Comparison of ENCODE assay signal across 27 mouse cellular contexts in the genomic region with DNA sequence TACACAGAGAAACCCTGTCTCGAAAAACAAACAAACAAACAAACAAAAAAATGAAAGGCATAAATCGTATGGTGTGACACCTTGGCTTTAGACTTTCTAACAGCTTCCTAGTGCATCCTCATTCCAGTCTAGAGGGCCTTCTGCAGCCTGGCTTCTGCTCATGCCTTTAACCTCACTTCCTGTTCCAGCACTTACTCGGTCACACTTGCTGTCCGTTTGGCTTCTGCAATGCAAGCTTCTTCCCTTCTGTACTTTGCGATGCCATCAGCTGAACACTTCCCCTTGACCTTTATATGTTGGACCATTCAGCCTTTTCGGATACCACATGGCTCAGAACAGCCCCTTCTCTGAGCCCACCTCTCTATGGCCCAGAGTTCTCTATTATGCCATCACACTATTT. TPM values are rescaled to one million over a fixed set of nuclear protein-coding genes. Genes with fewer than 3 reads are reported as not detected.
A peak's percentile ranks its signal among the peaks of the same experiment; 100 is the strongest.
DNase-seq lines count a peak whose midpoint lies in the region; ATAC-seq lines count a peak whose summit lies in the region.
"Had no signal": no experiment of that assay in that cellular context is flagged by ENCODE, and none has a peak within 500 bp of the region (broad histone marks: within the 10 kb centered on the region; RNA-seq: fewer than 3 reads in every experiment).

No protein-coding gene starts in this region.

- WGBS in midbrain, embryonic 11.5 days = 93% methylated on average over 6 of the region's 6 CpGs

- H3K4me2 ChIP-seq in midbrain, embryonic 11.5 days = no peak overlapping the region
- H3K4me2 ChIP-seq: embryonic facial prominence, embryonic 12.5 days; embryonic facial prominence, embryonic 15.5 days; heart, embryonic 13.5 days; hindbrain, embryonic 14.5 days had no signal

- peak; percentile 61 for ATAC-seq in common myeloid progenitor, adult 5-6 weeks (replicated peaks; ENCODE audit: low read depth, poor library complexity, severe bottlenecking)
- ATAC-seq in megakaryocyte, adult 5-6 weeks (ENCODE audit: poor library complexity, severe bottlenecking) = peak; percentile 89
- no peak for ATAC-seq in midbrain, embryonic 11.5 days (ENCODE audit: low FRiP score)
- ATAC-seq: forebrain, embryonic 14.5 days; forebrain, postnatal 0 days; hindbrain, postnatal 0 days had no signal

- no peak overlapping the region for H3K4me3 ChIP-seq in midbrain, embryonic 11.5 days (ENCODE audit: low read depth, low read length)
- H3K4me3 ChIP-seq: embryonic facial prominence, embryonic 12.5 days; embryonic facial prominence, embryonic 15.5 days; heart, adult 2 months; heart, embryonic 10.5 days; heart, embryonic 13.5 days had no signal

- H3K4me1 ChIP-seq in midbrain, embryonic 11.5 days (ENCODE audit: control insufficient read depth, insufficient read depth, low read length) = no peaks in the 10 kb centered on the region
- H3K4me1 ChIP-seq: embryonic facial prominence, embryonic 12.5 days; embryonic facial prominence, embryonic 15.5 days; heart, embryonic 10.5 days; heart, embryonic 13.5 days had no signal

- H3K27me3 ChIP-seq in splenic B cell, adult 2 months (ENCODE audit: control insufficient read depth, insufficient read depth, low read length, poor library complexity, severe bottlenecking) = no peaks in the 10 kb centered on the region
- H3K27me3 ChIP-seq in midbrain, embryonic 11.5 days (ENCODE audit: control insufficient read depth, insufficient read depth, low read length) = no peaks in the 10 kb centered on the region
- H3K27me3 ChIP-seq: CH12.LX; embryonic facial prominence, embryonic 12.5 days; embryonic facial prominence, embryonic 15.5 days; heart, embryonic 13.5 days had no signal

- no peak overlapping the region for H3K27ac ChIP-seq in midbrain, embryonic 11.5 days (ENCODE audit: low read depth, low read length)
- H3K27ac ChIP-seq: embryonic facial prominence, embryonic 12.5 days; embryonic facial prominence, embryonic 15.5 days; heart, adult 2 months; heart, embryonic 10.5 days; heart, embryonic 13.5 days; hindbrain, embryonic 14.5 days; hindbrain, postnatal 0 days had no signal

- no peaks in the 10 kb centered on the region for H3K9me3 ChIP-seq in midbrain, embryonic 11.5 days (ENCODE audit: control insufficient read depth, low read length)
- H3K9me3 ChIP-seq: embryonic facial prominence, embryonic 12.5 days; embryonic facial prominence, embryonic 15.5 days; heart, embryonic 10.5 days; heart, embryonic 13.5 days had no signal

- H3K36me3 ChIP-seq in splenic B cell, adult 2 months (ENCODE audit: control insufficient read depth, insufficient read depth, low read length, poor library complexity, severe bottlenecking) = no peaks in the 10 kb centered on the region
- H3K36me3 ChIP-seq in midbrain, embryonic 11.5 days (ENCODE audit: control insufficient read depth, insufficient read depth, low read length) = no peaks in the 10 kb centered on the region
- H3K36me3 ChIP-seq: embryonic facial prominence, embryonic 12.5 days; embryonic facial prominence, embryonic 15.5 days; heart, embryonic 10.5 days had no signal

- no peak overlapping the region for H3K9ac ChIP-seq in midbrain, embryonic 11.5 days (ENCODE audit: low read length)
- H3K9ac ChIP-seq: embryonic facial prominence, embryonic 12.5 days; embryonic facial prominence, embryonic 15.5 days; forebrain, postnatal 0 days; heart, embryonic 13.5 days; hindbrain, embryonic 14.5 days had no signal

- DNase-seq in 416B (ENCODE audit: low read depth) = peak; percentile 46
- DNase-seq in splenic B cell, adult 2 months (ENCODE audit: low read depth, low spot score) = peak; percentile 22
- no peak for DNase-seq in urinary bladder, postnatal 25 days (ENCODE audit: low spot score)
- no peak for DNase-seq in midbrain, embryonic 11.5 days (ENCODE audit: low spot score, missing footprints)
- no peak for DNase-seq in right cerebral cortex, postnatal 14 days
- DNase-seq: adrenal gland, adult 2 months; adrenal gland, postnatal 14 days; B cell, adult 2 months; cerebellum, adult 11-12 months; cerebellum, adult 8-10 months; cerebellum, postnatal 10 days; cerebellum, postnatal 36 days; forebrain, postnatal 0 days; gastrocnemius, postnatal 25 days; heart, adult 2 months; heart, postnatal 14 days; heart, postnatal 4 days had no signal

RNA-seq across cellular contexts. Expression of a gene that starts 32.0 kb away (rescaled TPM):
- 13.8 and 19.4 TPM in 2 replicates for total RNA-seq in common myeloid progenitor, adult 5-6 weeks (2017)
- total RNA-seq in megakaryocyte, adult 5-6 weeks (2015) = 97.6 and 104 TPM in 2 replicates
- total RNA-seq in megakaryocyte, adult 5-6 weeks (2017) = 19.8 and 22.7 TPM in 2 replicates
- polyA plus RNA-seq in midbrain, embryonic 11.5 days (2014; fragmentation: Nextera tagmentation; extraction: Ambion mirVana) = 119 and 120 TPM in 2 replicates

RNA-seq across cellular contexts. Expression of a gene that starts 32.2 kb away (rescaled TPM):
- total RNA-seq in common myeloid progenitor, adult 5-6 weeks (2017) = 55.6 TPM in 2 replicates
- 23.8 and 25.9 TPM in 2 replicates for total RNA-seq in megakaryocyte, adult 5-6 weeks (2015)
- 51.9 and 59.1 TPM in 2 replicates for total RNA-seq in megakaryocyte, adult 5-6 weeks (2017)
- polyA plus RNA-seq in midbrain, embryonic 11.5 days (2014; fragmentation: Nextera tagmentation; extraction: Ambion mirVana) = 35.6 and 39.5 TPM in 2 replicates

RNA-seq across cellular contexts. Expression of a gene that starts 46.2 kb away (rescaled TPM):
- 896 and 911 TPM in 2 replicates for total RNA-seq in common myeloid progenitor, adult 5-6 weeks (2017)
- total RNA-seq in megakaryocyte, adult 5-6 weeks (2015) = 699 and 817 TPM in 2 replicates
- 576 and 610 TPM in 2 replicates for total RNA-seq in megakaryocyte, adult 5-6 weeks (2017)
- polyA plus RNA-seq in midbrain, embryonic 11.5 days (2014; fragmentation: Nextera tagmentation; extraction: Ambion mirVana) = 805 and 833 TPM in 2 replicates

Comparison
In these comparisons a context has a peak if more than half of its experiments do, and no peak if none do; other contexts are left out.
1. DNase-seq: peak in 416B (single experiment) and splenic B cell, adult 2 months (single experiment); none in urinary bladder, postnatal 25 days (single experiment), midbrain, embryonic 11.5 days (single experiment) and right cerebral cortex, postnatal 14 days (single experiment).